8 mouse cellular contexts compared by ENCODE assay signal in the genomic region with DNA sequence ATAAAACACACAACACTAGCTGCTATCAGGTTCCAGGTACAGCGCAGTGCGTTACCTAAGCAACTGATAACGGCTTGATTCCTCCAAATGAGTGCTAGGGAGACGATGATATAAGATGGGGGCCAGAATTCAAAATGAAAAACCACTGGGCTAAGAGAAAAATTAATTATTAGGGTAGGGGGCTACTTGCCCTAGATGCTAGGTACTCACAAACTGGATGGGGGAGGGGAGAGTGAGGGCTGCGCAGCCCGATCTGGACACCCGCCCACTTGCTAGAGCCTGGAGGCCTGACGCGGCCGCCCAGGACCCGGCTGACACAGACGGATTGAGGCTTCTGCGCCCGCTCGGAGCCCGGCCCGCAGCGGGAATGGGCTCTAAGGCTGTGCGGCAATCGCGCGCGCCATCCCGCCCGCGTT. TPM values are rescaled to one million over a fixed set of nuclear protein-coding genes. Genes with fewer than 3 reads are reported as not detected.
A peak's percentile ranks its signal among the peaks of the same experiment; 100 is the strongest.
DNase-seq lines count a peak whose midpoint lies in the region; ATAC-seq and TF ChIP-seq lines count a peak whose summit lies in the region.

No protein-coding gene starts in this region.

- ATAC-seq in liver, postnatal 0 days: peak; percentile 24
- peak; percentile 22; the same call in 1 of the 2 replicates for ATAC-seq in stomach, embryonic 16.5 days (ENCODE audit: insufficient read depth, low FRiP score)

- H3K9ac ChIP-seq in MEL (ENCODE audit: control insufficient read depth, low read depth, low read length, poor library complexity, severe bottlenecking): peak overlapping the region; percentile 100
- peak overlapping the region; percentile 98 for H3K9ac ChIP-seq in liver, postnatal 0 days (replicated peaks)
- H3K9ac ChIP-seq in stomach, embryonic 16.5 days (ENCODE audit: low read length): peak overlapping the region; percentile 100

- no peaks in the 10 kb centered on the region for H3K9me3 ChIP-seq in MEL (replicated peaks; ENCODE audit: insufficient read depth, low read length)
- H3K9me3 ChIP-seq in liver, postnatal 0 days (ENCODE audit: low read length): no peaks in the 10 kb centered on the region
- no peaks in the 10 kb centered on the region for H3K9me3 ChIP-seq in stomach, embryonic 16.5 days (replicated peaks; ENCODE audit: control insufficient read depth, low read length)

- WGBS in liver, postnatal 0 days (ENCODE audit: insufficient replicate concordance): 2% methylated on average over 26 of the region's 26 CpGs
- WGBS in stomach, embryonic 16.5 days: under 1% methylated on average over 26 of the region's 26 CpGs

- peak; percentile 36 to 41 for DNase-seq in layer of hippocampus, adult 8-10 months (ENCODE audit: low spot score in 2 of 2)
- no peak for DNase-seq in layer of hippocampus, postnatal 36 days
- DNase-seq in MEL (ENCODE audit: low read depth, low spot score): peak; percentile 80
- DNase-seq in c-Kit-positive CD71-positive TER-119-positive erythroid progenitor cells, embryonic 14.5 days (ENCODE audit: low spot score): peak; percentile 63
- peak; percentile 69 for DNase-seq in heart, postnatal 4 days
- DNase-seq in liver, postnatal 0 days: no peak
- DNase-seq in thymus, postnatal 25 days: no peak

- H3K36me3 ChIP-seq in MEL (ENCODE audit: control insufficient read depth in 1 of 2, insufficient read depth in 2 of 2, low read length in 2 of 2): peaks cover 0 to 41% of the 10 kb centered on the region in 2 experiments; a peak in 2 of 4 replicates
- no peaks in the 10 kb centered on the region for H3K36me3 ChIP-seq in liver, postnatal 0 days (replicated peaks; ENCODE audit: insufficient read depth, low read length)
- H3K36me3 ChIP-seq in stomach, embryonic 16.5 days (ENCODE audit: control insufficient read depth, insufficient read depth, low read length): no peaks in the 10 kb centered on the region

- H3K27me3 ChIP-seq in MEL (ENCODE audit: control insufficient read depth in 1 of 2, insufficient read depth in 2 of 2, low read length in 2 of 2): no peaks in the 10 kb centered on the region
- H3K27me3 ChIP-seq in liver, postnatal 0 days (ENCODE audit: insufficient read depth, low read length): no peaks in the 10 kb centered on the region
- H3K27me3 ChIP-seq in stomach, embryonic 16.5 days (ENCODE audit: control insufficient read depth, insufficient read depth, low read length): no peaks in the 10 kb centered on the region

- H3K4me2 ChIP-seq in liver, postnatal 0 days (ENCODE audit: low read depth, low read length): peak overlapping the region; percentile 96
- H3K4me2 ChIP-seq in stomach, embryonic 16.5 days (ENCODE audit: low read depth, low read length): peak overlapping the region; percentile 80

- peak overlapping the region; percentile 67 to 87 for H3K4me3 ChIP-seq in MEL (ENCODE audit: control insufficient read depth in 1 of 2, insufficient read depth in 1 of 2, low read depth in 2 of 2, low read length in 2 of 2)
- H3K4me3 ChIP-seq in liver, postnatal 0 days (ENCODE audit: low read depth, low read length): peak overlapping the region; percentile 95
- peak overlapping the region; percentile 96 for H3K4me3 ChIP-seq in stomach, embryonic 16.5 days (replicated peaks; ENCODE audit: low read length)

- no peak for TF ChIP-seq CTCF in MEL (IDR thresholded peaks at IDR 0.05 in 2 of 3, conservative IDR thresholded peaks at IDR 0.05 in 1 of 3; ENCODE audit: control insufficient read depth in 1 of 3, insufficient read depth in 1 of 3, low read depth in 2 of 3, low read length in 3 of 3, poor library complexity in 1 of 3, severe bottlenecking in 1 of 3)
- TF ChIP-seq CTCF in liver, postnatal 0 days (IDR thresholded peaks at IDR 0.05; ENCODE audit: low read depth): no peak

- peaks cover 80% of the 10 kb centered on the region for H3K79me2 ChIP-seq in MEL (ENCODE audit: control insufficient read depth, insufficient read depth, low read length, poor library complexity)

- no peak; a peak in 1 of 4 replicates for TF ChIP-seq EP300 in MEL (IDR thresholded peaks at IDR 0.05; ENCODE audit: low read depth in 1 of 2, low read length in 2 of 2)
- no peak for TF ChIP-seq EP300 in liver, postnatal 0 days (IDR thresholded peaks at IDR 0.05; ENCODE audit: low read depth)

- no peak for TF ChIP-seq RAD21 in MEL (IDR thresholded peaks at IDR 0.05; ENCODE audit: low read depth, low read length)

- peaks cover 25 to 35% of the 10 kb centered on the region in 2 experiments for H3K4me1 ChIP-seq in MEL (ENCODE audit: control insufficient read depth in 1 of 2, insufficient read depth in 2 of 2, low read length in 2 of 2)
- H3K4me1 ChIP-seq in liver, postnatal 0 days (ENCODE audit: insufficient read depth): peaks cover 32% of the 10 kb centered on the region
- peaks cover 40% of the 10 kb centered on the region for H3K4me1 ChIP-seq in stomach, embryonic 16.5 days (ENCODE audit: control insufficient read depth, insufficient read depth, low read length)

- TF ChIP-seq POLR2A in MEL (IDR thresholded peaks at IDR 0.05; ENCODE audit: control insufficient read depth in 1 of 2, insufficient read depth in 1 of 2, low read depth in 1 of 2, low read length in 2 of 2, poor library complexity in 1 of 2): no peak; a peak in 1 of 4 replicates

- peak overlapping the region; percentile 97 for H3K27ac ChIP-seq in MEL (ENCODE audit: control insufficient read depth, low read depth, low read length)
- peak overlapping the region; percentile 100 for H3K27ac ChIP-seq in liver, postnatal 0 days (ENCODE audit: low read depth)
- H3K27ac ChIP-seq in stomach, embryonic 16.5 days (ENCODE audit: low read length): peak overlapping the region; percentile 100

TF ChIP-seq in MEL, 35 proteins besides CTCF, POLR2A, EP300 and RAD21 (continues in another document):
- TF ChIP-seq ZMIZ1 (IDR thresholded peaks at IDR 0.05; ENCODE audit: low read depth, low read length): no peak
- no peak; the same call in 1 of the 2 replicates for TF ChIP-seq TAL1 (IDR thresholded peaks at IDR 0.05; ENCODE audit: low read length)
- TF ChIP-seq ZKSCAN1 (IDR thresholded peaks at IDR 0.05; ENCODE audit: low read depth, low read length): no peak
- 0 out of 2 replicates have a peak, but pooled peaks have one; percentile 1 for TF ChIP-seq HCFC1 (IDR thresholded peaks at IDR 0.05; ENCODE audit: low read depth, low read length)
- TF ChIP-seq SIN3A (IDR thresholded peaks at IDR 0.05; ENCODE audit: low read length): peak; percentile 27
- no peak for TF ChIP-seq ELF1 (IDR thresholded peaks at IDR 0.05; ENCODE audit: low read depth, low read length)
- TF ChIP-seq NELFE (IDR thresholded peaks at IDR 0.05; ENCODE audit: low read depth, low read length): no peak
- TF ChIP-seq BHLHE40 (IDR thresholded peaks at IDR 0.05; ENCODE audit: borderline replicate concordance, low read depth, low read length): no peak

RNA-seq across cellular contexts. Expression of a gene that starts 0.6 kb away (rescaled TPM):
- total RNA-seq in layer of hippocampus, adult 8-10 months (2022): 10 to 100 TPM; 19.4 to 22.5 (median 19.9) TPM
- total RNA-seq in layer of hippocampus, postnatal 36 days (2021): 10 to 100 TPM; 15.7 to 22.1 TPM
- 5.1 and 5.5 TPM in 2 replicates for total RNA-seq in MEL (2012; rRNA removed)
- 10 to 100 TPM in 1 of 2 experiments, not detected in 1; 12.3 TPM for polyA plus RNA-seq in MEL (2012; ENCODE audit: insufficient read depth in 1 of 2, insufficient read length in 2 of 2, low read depth in 1 of 2, low replicate concordance in 2 of 2, missing spikeins in 1 of 2)
- 10 to 100 TPM in 1 of 2 experiments, 1 to 10 TPM in 1; 9.5 to 11.5 TPM for total RNA-seq in heart, postnatal 4 days (2021)
- 4.3 and 4.4 TPM in 2 replicates for polyA plus RNA-seq in liver, postnatal 0 days (2015; fragmentation: Nextera tagmentation; extraction: Ambion mirVana)
- 11.0 and 12.0 TPM in 2 replicates for polyA plus RNA-seq in stomach, embryonic 16.5 days (2015; fragmentation: Nextera tagmentation; extraction: Ambion mirVana)

RNA-seq across cellular contexts. Expression of a gene that starts 1.3 kb away (rescaled TPM):
- 1 to 10 TPM; 7.2 to 8.1 (median 7.5) TPM for total RNA-seq in layer of hippocampus, adult 8-10 months (2022)
- 1 to 10 TPM; 7.3 to 8.7 TPM for total RNA-seq in layer of hippocampus, postnatal 36 days (2021)
- total RNA-seq in MEL (2012; rRNA removed): 6.3 and 7.0 TPM in 2 replicates
- polyA plus RNA-seq in MEL (2012; ENCODE audit: insufficient read depth in 1 of 2, insufficient read length in 2 of 2, low read depth in 1 of 2, low replicate concordance in 2 of 2, missing spikeins in 1 of 2): 1 to 10 TPM in 1 of 2 experiments, not detected in 1; 5.1 TPM
- 1 to 10 TPM; 6.9 to 7.6 TPM for total RNA-seq in heart, postnatal 4 days (2021)
- 2.4 and 2.6 TPM in 2 replicates for polyA plus RNA-seq in liver, postnatal 0 days (2015; fragmentation: Nextera tagmentation; extraction: Ambion mirVana)
- 8.4 and 8.7 TPM in 2 replicates for polyA plus RNA-seq in stomach, embryonic 16.5 days (2015; fragmentation: Nextera tagmentation; extraction: Ambion mirVana)

RNA-seq across cellular contexts. Expression of a gene that starts 35.2 kb away (rescaled TPM):
- 100 to 1,000 TPM in 3 of 4 experiments, 10 to 100 TPM in 1; 93.5 to 105 (median 103) TPM for total RNA-seq in layer of hippocampus, adult 8-10 months (2022)
- 100 to 1,000 TPM; 109 to 116 TPM for total RNA-seq in layer of hippocampus, postnatal 36 days (2021)
- 5.3 and 6.6 TPM in 2 replicates for total RNA-seq in MEL (2012; rRNA removed)
- 1 to 10 TPM in 1 of 2 experiments, not detected in 1; 9.3 TPM for polyA plus RNA-seq in MEL (2012; ENCODE audit: insufficient read depth in 1 of 2, insufficient read length in 2 of 2, low read depth in 1 of 2, low replicate concordance in 2 of 2, missing spikeins in 1 of 2)
- total RNA-seq in heart, postnatal 4 days (2021): 10 to 100 TPM; 13.5 to 14.6 TPM
- polyA plus RNA-seq in liver, postnatal 0 days (2015; fragmentation: Nextera tagmentation; extraction: Ambion mirVana): 1.9 and 2.5 TPM in 2 replicates
- polyA plus RNA-seq in stomach, embryonic 16.5 days (2015; fragmentation: Nextera tagmentation; extraction: Ambion mirVana): 13.6 and 15.3 TPM in 2 replicates

RNA-seq across cellular contexts. Expression of a gene that starts 44.1 kb away (rescaled TPM):
- 10 to 100 TPM; 51.1 to 58.4 (median 57.0) TPM for total RNA-seq in layer of hippocampus, adult 8-10 months (2022)
- 10 to 100 TPM; 56.5 to 58.3 TPM for total RNA-seq in layer of hippocampus, postnatal 36 days (2021)
- total RNA-seq in MEL (2012; rRNA removed): 0.69 and 0.72 TPM in 2 replicates
- polyA plus RNA-seq in MEL (2012; ENCODE audit: insufficient read depth in 1 of 2, insufficient read length in 2 of 2, low read depth in 1 of 2, low replicate concordance in 2 of 2, missing spikeins in 1 of 2): under 1 TPM in 1 of 2 experiments, not detected in 1; 0.65 TPM
- total RNA-seq in heart, postnatal 4 days (2021): 1 to 10 TPM; 3.2 to 3.3 TPM
- polyA plus RNA-seq in liver, postnatal 0 days (2015; fragmentation: Nextera tagmentation; extraction: Ambion mirVana): 0.20 and 0.22 TPM in 2 replicates
- 4.8 TPM in 2 replicates for polyA plus RNA-seq in stomach, embryonic 16.5 days (2015; fragmentation: Nextera tagmentation; extraction: Ambion mirVana)

RNA-seq across cellular contexts. Expression of a gene that starts 48.5 kb away (rescaled TPM):
- total RNA-seq in layer of hippocampus, adult 8-10 months (2022): 1 to 10 TPM; 1.9 to 3.2 (median 2.4) TPM
- 1 to 10 TPM; 1.7 to 1.8 TPM for total RNA-seq in layer of hippocampus, postnatal 36 days (2021)
- not detected in 2 replicates for total RNA-seq in MEL (2012; rRNA removed)
- not detected for polyA plus RNA-seq in MEL (2012; ENCODE audit: insufficient read depth in 1 of 2, insufficient read length in 2 of 2, low read depth in 1 of 2, low replicate concordance in 2 of 2, missing spikeins in 1 of 2)
- 1 to 10 TPM; 1.6 to 1.8 TPM for total RNA-seq in heart, postnatal 4 days (2021)
- 0.15 and 0.18 TPM in 2 replicates for polyA plus RNA-seq in liver, postnatal 0 days (2015; fragmentation: Nextera tagmentation; extraction: Ambion mirVana)
- 3.2 and 3.3 TPM in 2 replicates for polyA plus RNA-seq in stomach, embryonic 16.5 days (2015; fragmentation: Nextera tagmentation; extraction: Ambion mirVana)

Comparison
In these comparisons a context has a peak if more than half of its experiments do, and no peak if none do; other contexts are left out.
1. DNase-seq: peak in layer of hippocampus, adult 8-10 months (2 of 2), MEL (single experiment), c-Kit-positive CD71-positive TER-119-positive erythroid progenitor cells, embryonic 14.5 days (single experiment) and heart, postnatal 4 days (single experiment); none in layer of hippocampus, postnatal 36 days (0 of 2), liver, postnatal 0 days (single experiment) and thymus, postnatal 25 days (single experiment).
2. RNA of a gene that starts 35.2 kb away (total RNA-seq): 109 to 116 TPM in layer of hippocampus, postnatal 36 days and 93.5 to 105 TPM in layer of hippocampus, adult 8-10 months; 13.5 to 14.6 TPM in heart, postnatal 4 days and 5.3 to 6.6 TPM in MEL; every median in the first group is over 4 times any median in the second.
3. Peak in every context shown above with its lines, with median percentiles within 50 percentile points of each other: H3K27ac ChIP-seq, H3K4me3 ChIP-seq and H3K9ac ChIP-seq.